Mouse (Mus musculus): ENCODE measurements around the gene Patj. TPM values are rescaled to one million over a fixed set of nuclear protein-coding genes. Genes with fewer than 3 reads are reported as not detected.

The Patj gene
- total RNA-seq, 1 experiment = 17.7 TPM

DNA sequence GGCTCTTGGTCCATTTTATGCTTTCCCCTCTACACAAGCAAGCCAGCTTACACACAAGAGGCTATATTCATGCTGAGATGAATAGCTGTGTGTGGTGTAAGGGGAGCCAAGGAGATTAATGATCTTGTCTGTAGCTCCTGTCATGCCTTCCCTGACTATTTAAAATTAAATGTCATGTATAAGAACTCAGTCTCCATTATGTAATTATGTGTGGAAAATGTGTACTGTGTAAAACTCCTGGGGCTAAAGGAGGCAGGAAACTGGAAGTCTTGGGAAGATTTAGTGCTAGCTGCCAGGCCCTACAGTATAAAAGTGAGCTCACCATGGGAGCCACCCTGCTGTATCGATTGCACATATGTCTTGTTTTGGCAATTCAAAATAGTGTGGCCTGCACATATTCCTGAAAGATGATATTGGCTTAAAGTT, 203.0 kb downstream of the Patj start:
- H3K4me3 ChIP-seq (ENCODE audit: insufficient read depth in 1 of 2, low read depth in 1 of 2, low read length in 2 of 2, poor library complexity in 1 of 2, severe bottlenecking in 1 of 2) = no peak overlapping the region
- in situ Hi-C loops (cut with MboI; ENCODE audit: low sequenced_read_pairs in 2 of 2, unreplicated experiment in 2 of 2) = no loop called here
- H3K9me3 ChIP-seq (ENCODE audit: control insufficient read depth, insufficient read depth, low read depth, low read length) = no peaks in the 10 kb centered on the region
- no peak overlapping the region for H3K27ac ChIP-seq (ENCODE audit: insufficient read depth, low read depth, low read length, poor library complexity, severe bottlenecking)
- H3K4me1 ChIP-seq (ENCODE audit: control insufficient read depth in 2 of 2, insufficient read depth in 2 of 2, low read length in 2 of 2, poor library complexity in 1 of 2) = no peaks in the 10 kb centered on the region
- no peaks in the 10 kb centered on the region for H3K36me3 ChIP-seq (ENCODE audit: control insufficient read depth, insufficient read depth, low read length, poor library complexity, severe bottlenecking)
- TF ChIP-seq ZC3H11A (IDR thresholded peaks at IDR 0.05; ENCODE audit: borderline replicate concordance, low read depth, low read length) = no peak
- no peak for TF ChIP-seq CHD2 (IDR thresholded peaks at IDR 0.05; ENCODE audit: low read depth, low read length)
- no peak for TF ChIP-seq HCFC1 (IDR thresholded peaks at IDR 0.05; ENCODE audit: borderline replicate concordance, insufficient read depth, low read length)
- no peak for TF ChIP-seq MAFK (IDR thresholded peaks at IDR 0.05; ENCODE audit: insufficient read depth, low read depth, low read length)
- TF ChIP-seq ZNF384 (IDR thresholded peaks at IDR 0.05; ENCODE audit: low read depth, low read length) = no peak
- DNase-seq (ENCODE audit: low read depth, low spot score) = no peak
- no peak overlapping the region for H3K9ac ChIP-seq (ENCODE audit: insufficient read depth, low read depth, low read length, poor library complexity, severe bottlenecking)

GRCm38 (mm10) chr4:98599358-98599757, 203.8 kb downstream of the Patj start:
- Histone ChIP-seq H3K9me3 (ENCODE audit: control insufficient read depth, insufficient read depth, low read depth, low read length) (no peaks in the 10 kb centered on the region), H3K36me3 (ENCODE audit: control insufficient read depth, insufficient read depth, low read length, poor library complexity, severe bottlenecking) (no peaks in the 10 kb centered on the region), H3K4me1 (ENCODE audit: control insufficient read depth in 2 of 2, insufficient read depth in 2 of 2, low read length in 2 of 2, poor library complexity in 1 of 2) (no peaks in the 10 kb centered on the region), H3K4me3 (ENCODE audit: insufficient read depth in 1 of 2, low read depth in 1 of 2, low read length in 2 of 2, poor library complexity in 1 of 2, severe bottlenecking in 1 of 2) (no peak overlapping the region), H3K9ac (ENCODE audit: insufficient read depth, low read depth, low read length, poor library complexity, severe bottlenecking) (no peak overlapping the region), H3K27ac (ENCODE audit: insufficient read depth, low read depth, low read length, poor library complexity, severe bottlenecking) (no peak overlapping the region)
- in situ Hi-C loops (cut with MboI; ENCODE audit: low sequenced_read_pairs in 2 of 2, unreplicated experiment in 2 of 2) = no loop called here
- DNase-seq (ENCODE audit: low read depth, low spot score) = no peak
- TF ChIP-seq HCFC1 (IDR thresholded peaks at IDR 0.05; ENCODE audit: borderline replicate concordance, insufficient read depth, low read length) = no peak
- no peak for TF ChIP-seq ZC3H11A (IDR thresholded peaks at IDR 0.05; ENCODE audit: borderline replicate concordance, low read depth, low read length)
- no peak for TF ChIP-seq CHD2 (IDR thresholded peaks at IDR 0.05; ENCODE audit: low read depth, low read length)
- no peak for TF ChIP-seq ZNF384 (IDR thresholded peaks at IDR 0.05; ENCODE audit: low read depth, low read length)
- no peak for TF ChIP-seq MAFK (IDR thresholded peaks at IDR 0.05; ENCODE audit: insufficient read depth, low read depth, low read length)

GRCm38 (mm10) chr4:98603131-98603530, 207.5 kb downstream of the Patj start:
- in situ Hi-C loops (cut with MboI; ENCODE audit: low sequenced_read_pairs in 2 of 2, unreplicated experiment in 2 of 2) = no loop called here
- Histone ChIP-seq H3K9ac (ENCODE audit: insufficient read depth, low read depth, low read length, poor library complexity, severe bottlenecking) (no peak overlapping the region), H3K4me1 (ENCODE audit: control insufficient read depth in 2 of 2, insufficient read depth in 2 of 2, low read length in 2 of 2, poor library complexity in 1 of 2) (no peaks in the 10 kb centered on the region), H3K36me3 (ENCODE audit: control insufficient read depth, insufficient read depth, low read length, poor library complexity, severe bottlenecking) (no peaks in the 10 kb centered on the region), H3K27ac (ENCODE audit: insufficient read depth, low read depth, low read length, poor library complexity, severe bottlenecking) (no peak overlapping the region), H3K4me3 (ENCODE audit: insufficient read depth in 1 of 2, low read depth in 1 of 2, low read length in 2 of 2, poor library complexity in 1 of 2, severe bottlenecking in 1 of 2) (no peak overlapping the region), H3K9me3 (ENCODE audit: control insufficient read depth, insufficient read depth, low read depth, low read length) (no peaks in the 10 kb centered on the region)
- DNase-seq (ENCODE audit: low read depth, low spot score) = no peak
- TF ChIP-seq MAFK (IDR thresholded peaks at IDR 0.05; ENCODE audit: insufficient read depth, low read depth, low read length) = no peak
- TF ChIP-seq CHD2 (IDR thresholded peaks at IDR 0.05; ENCODE audit: low read depth, low read length) = no peak
- TF ChIP-seq ZNF384 (IDR thresholded peaks at IDR 0.05; ENCODE audit: low read depth, low read length) = no peak
- TF ChIP-seq ZC3H11A (IDR thresholded peaks at IDR 0.05; ENCODE audit: borderline replicate concordance, low read depth, low read length) = no peak
- TF ChIP-seq HCFC1 (IDR thresholded peaks at IDR 0.05; ENCODE audit: borderline replicate concordance, insufficient read depth, low read length) = no peak

- DNase-seq (ENCODE audit: low read depth, low spot score) = no peak
- no peak overlapping the region for H3K27ac ChIP-seq (ENCODE audit: insufficient read depth, low read depth, low read length, poor library complexity, severe bottlenecking)
These were observed 214.9 kb downstream of the Patj start for GRCm38 (mm10) chr4:98610501-98610900.

DNA sequence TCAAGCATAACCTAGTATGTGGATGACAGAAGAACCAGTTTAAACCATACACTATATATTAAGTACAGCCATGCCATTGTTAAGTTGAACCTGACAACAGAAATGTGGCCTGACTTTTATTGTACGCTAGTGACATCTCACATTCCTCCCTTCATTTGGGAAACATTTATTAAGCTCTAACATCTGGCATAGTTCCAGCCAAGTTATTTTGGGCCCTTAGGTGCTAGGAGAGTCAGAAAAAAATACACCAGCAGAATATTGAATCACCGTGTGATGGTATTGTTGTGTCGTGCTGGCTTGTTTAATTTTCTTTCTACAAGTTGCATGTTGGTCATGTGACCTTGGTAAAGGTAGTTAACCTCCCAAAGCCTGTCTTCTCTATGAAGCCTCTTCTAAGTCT, 218.8 kb downstream of the Patj start:
- DNase-seq (ENCODE audit: low read depth, low spot score) = no peak
- no peaks in the 10 kb centered on the region for H3K36me3 ChIP-seq (ENCODE audit: control insufficient read depth, insufficient read depth, low read length, poor library complexity, severe bottlenecking)
- no peak for TF ChIP-seq ZC3H11A (IDR thresholded peaks at IDR 0.05; ENCODE audit: borderline replicate concordance, low read depth, low read length)
- no peak for TF ChIP-seq ZNF384 (IDR thresholded peaks at IDR 0.05; ENCODE audit: low read depth, low read length)
- no peak for TF ChIP-seq HCFC1 (IDR thresholded peaks at IDR 0.05; ENCODE audit: borderline replicate concordance, insufficient read depth, low read length)
- no peak for TF ChIP-seq MAFK (IDR thresholded peaks at IDR 0.05; ENCODE audit: insufficient read depth, low read depth, low read length)
- no peak for TF ChIP-seq CHD2 (IDR thresholded peaks at IDR 0.05; ENCODE audit: low read depth, low read length)
- H3K4me1 ChIP-seq (ENCODE audit: control insufficient read depth in 2 of 2, insufficient read depth in 2 of 2, low read length in 2 of 2, poor library complexity in 1 of 2) = no peaks in the 10 kb centered on the region
- no peaks in the 10 kb centered on the region for H3K9me3 ChIP-seq (ENCODE audit: control insufficient read depth, insufficient read depth, low read depth, low read length)
- no peak overlapping the region for H3K9ac ChIP-seq (ENCODE audit: insufficient read depth, low read depth, low read length, poor library complexity, severe bottlenecking)
- H3K4me3 ChIP-seq (ENCODE audit: insufficient read depth in 1 of 2, low read depth in 1 of 2, low read length in 2 of 2, poor library complexity in 1 of 2, severe bottlenecking in 1 of 2) = no peak overlapping the region
- in situ Hi-C loops (cut with MboI; ENCODE audit: low sequenced_read_pairs in 2 of 2, unreplicated experiment in 2 of 2) = no loop called here
- no peak overlapping the region for H3K27ac ChIP-seq (ENCODE audit: insufficient read depth, low read depth, low read length, poor library complexity, severe bottlenecking)

More at GRCm38 (mm10) chr4:98610501-98610900, 214.9 kb downstream of the Patj start:
- H3K9me3 ChIP-seq (ENCODE audit: control insufficient read depth, insufficient read depth, low read depth, low read length) = no peaks in the 10 kb centered on the region
- H3K9ac ChIP-seq (ENCODE audit: insufficient read depth, low read depth, low read length, poor library complexity, severe bottlenecking) = no peak overlapping the region
- H3K4me1 ChIP-seq (ENCODE audit: control insufficient read depth in 2 of 2, insufficient read depth in 2 of 2, low read length in 2 of 2, poor library complexity in 1 of 2) = no peaks in the 10 kb centered on the region
- H3K4me3 ChIP-seq (ENCODE audit: insufficient read depth in 1 of 2, low read depth in 1 of 2, low read length in 2 of 2, poor library complexity in 1 of 2, severe bottlenecking in 1 of 2) = no peak overlapping the region
- in situ Hi-C loops (cut with MboI; ENCODE audit: low sequenced_read_pairs in 2 of 2, unreplicated experiment in 2 of 2) = no loop called here
- H3K36me3 ChIP-seq (ENCODE audit: control insufficient read depth, insufficient read depth, low read length, poor library complexity, severe bottlenecking) = no peaks in the 10 kb centered on the region
- TF ChIP-seq MAFK (IDR thresholded peaks at IDR 0.05; ENCODE audit: insufficient read depth, low read depth, low read length) (no peak), CHD2 (IDR thresholded peaks at IDR 0.05; ENCODE audit: low read depth, low read length) (no peak), HCFC1 (IDR thresholded peaks at IDR 0.05; ENCODE audit: borderline replicate concordance, insufficient read depth, low read length) (no peak), ZC3H11A (IDR thresholded peaks at IDR 0.05; ENCODE audit: borderline replicate concordance, low read depth, low read length) (no peak), ZNF384 (IDR thresholded peaks at IDR 0.05; ENCODE audit: low read depth, low read length) (no peak)
